Mouse (Mus musculus): ENCODE data around the gene Vps33b. TPM values are rescaled to one million over a fixed set of nuclear protein-coding genes. Genes with fewer than 3 reads are reported as not detected.
"Not testable (repeated sequence)": the region's sequence is repeated elsewhere in the genome, so short reads cannot be mapped to it uniquely, and the experiment has no call there.

Vps33b gene
- polyA plus RNA-seq, 1 experiment from 2014 or later, result 25.1 TPM

DNA sequence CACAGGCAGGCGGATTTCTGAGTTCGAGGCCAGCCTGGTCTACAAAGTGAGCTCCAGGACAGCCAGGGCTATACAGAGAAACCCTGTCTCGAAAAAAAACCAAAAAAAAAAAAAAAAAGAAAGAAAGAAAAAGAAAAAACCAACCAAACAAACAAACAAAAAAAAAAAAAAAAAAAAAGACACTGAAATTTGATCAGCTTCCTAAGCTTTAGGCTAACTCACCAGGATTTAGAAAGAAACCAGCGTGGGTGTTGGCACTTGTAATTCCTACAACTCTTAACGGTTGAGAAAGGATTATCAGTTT is 55.3 kb downstream of the Vps33b start:
- peaks cover 63% of the 10 kb centered on the region for H3K36me3 ChIP-seq
- peak overlapping the region; percentile 64; the same call in 1 of the 2 replicates for H3K4me3 ChIP-seq (replicated peaks)
- not testable (repeated sequence) for ATAC-seq

DNA sequence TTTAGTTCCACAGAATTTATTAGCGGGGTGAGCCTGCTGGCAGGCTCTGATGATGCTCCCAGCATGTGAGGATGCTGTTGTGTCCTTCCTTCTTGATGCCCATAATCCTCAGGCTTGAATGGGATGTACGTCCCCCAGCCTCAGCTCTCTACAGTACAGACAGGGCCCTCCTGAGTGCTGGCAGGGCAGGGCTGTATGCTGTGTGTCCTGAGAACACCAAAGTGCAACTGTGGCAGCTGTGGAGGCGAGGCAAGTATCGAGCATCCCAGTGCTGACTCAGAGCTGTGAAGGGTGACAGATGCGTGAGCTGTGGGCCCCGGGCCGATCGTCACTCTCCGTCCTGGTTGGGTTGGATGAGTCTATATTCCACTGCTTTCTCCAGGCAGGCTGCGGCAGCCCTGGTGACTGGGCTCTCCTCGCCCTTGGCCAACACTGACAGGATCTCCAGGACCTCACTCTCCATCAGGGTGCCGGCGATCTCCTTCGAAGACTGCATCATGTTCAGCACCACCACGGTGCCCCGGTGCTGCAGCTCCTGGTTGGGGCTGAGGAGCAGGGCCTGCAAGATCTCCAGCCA is 55.9 kb downstream of the Vps33b start:
- peak overlapping the region; percentile 27; the same call in 1 of the 2 replicates for H3K27ac ChIP-seq
- WGBS, result 95% methylated on average over 16 of the region's 16 CpGs
- H3K4me2 ChIP-seq (replicated peaks), result no peak overlapping the region
- no peaks in the 10 kb centered on the region for H3K9me3 ChIP-seq
- H3K4me1 ChIP-seq (replicated peaks), result peaks cover 21% of the 10 kb centered on the region
- H3K36me3 ChIP-seq, result peaks cover 63% of the 10 kb centered on the region
- ATAC-seq, result no peak
- H3K27me3 ChIP-seq, result no peaks in the 10 kb centered on the region
- H3K9ac ChIP-seq (replicated peaks), result no peak overlapping the region
- no peak overlapping the region for H3K4me3 ChIP-seq (replicated peaks)

More for the DNA sequence above, 55.3 kb downstream of the Vps33b start:
- H3K9me3 ChIP-seq; H3K27me3 ChIP-seq; H3K9ac ChIP-seq (replicated peaks): not testable (repeated sequence)
- Histone ChIP-seq H3K27ac (peak overlapping the region; percentile 84), H3K4me2 (replicated peaks) (peak overlapping the region; percentile 78), H3K4me1 (replicated peaks) (peaks cover 21% of the 10 kb centered on the region)
- WGBS, result 40% methylated on average over 5 of the region's 5 CpGs

GRCm38 (mm10) chr7:80326076-80326475 is 56.6 kb downstream of the Vps33b start:
- H3K9me3 ChIP-seq, result no peaks in the 10 kb centered on the region
- no peak for ATAC-seq
- no peak overlapping the region for H3K27ac ChIP-seq
- no peak overlapping the region for H3K4me3 ChIP-seq (replicated peaks)
- no peak overlapping the region for H3K9ac ChIP-seq (replicated peaks)
- peaks cover 21% of the 10 kb centered on the region for H3K4me1 ChIP-seq (replicated peaks)
- peaks cover 63% of the 10 kb centered on the region for H3K36me3 ChIP-seq
- no peaks in the 10 kb centered on the region for H3K27me3 ChIP-seq
- H3K4me2 ChIP-seq (replicated peaks), result no peak overlapping the region
- 95% methylated on average over 19 of the region's 19 CpGs for WGBS

DNA sequence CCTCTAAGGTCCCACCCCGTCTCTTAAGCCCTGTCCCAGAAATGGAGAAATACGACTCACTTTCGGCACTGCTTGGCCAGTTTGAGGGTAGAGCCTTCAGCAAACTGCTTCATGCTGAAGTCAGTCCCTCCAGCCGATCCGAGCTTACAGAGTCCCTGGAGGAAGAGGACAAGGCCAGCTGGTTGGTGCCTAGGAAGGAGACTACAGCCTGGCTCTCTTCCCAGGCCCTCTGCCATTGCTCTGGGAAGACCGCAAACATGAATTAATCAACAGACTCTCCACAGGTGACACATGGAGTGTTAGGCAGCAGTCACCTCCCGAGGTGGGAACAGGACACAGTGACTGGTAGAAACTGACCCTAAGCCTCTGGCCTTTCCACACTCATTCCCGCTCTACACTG is 60.8 kb downstream of the Vps33b start:
- Histone ChIP-seq H3K27me3 (no peaks in the 10 kb centered on the region), H3K27ac (no peak overlapping the region), H3K9ac (replicated peaks) (no peak overlapping the region), H3K9me3 (no peaks in the 10 kb centered on the region), H3K4me3 (replicated peaks) (no peak overlapping the region), H3K36me3 (peaks cover 100% of the 10 kb centered on the region), H3K4me2 (replicated peaks) (no peak overlapping the region), H3K4me1 (replicated peaks) (peaks cover under 1% of the 10 kb centered on the region; the same call in 1 of the 2 replicates)
- no peak for ATAC-seq
- WGBS, result 88% methylated on average over 8 of the region's 8 CpGs

GRCm38 (mm10) chr7:80331433-80331832 is 62.0 kb downstream of the Vps33b start:
- Histone ChIP-seq H3K4me1 (replicated peaks) (no peaks in the 10 kb centered on the region), H3K27ac (no peak overlapping the region), H3K4me2 (replicated peaks) (no peak overlapping the region), H3K9me3 (no peaks in the 10 kb centered on the region), H3K27me3 (no peaks in the 10 kb centered on the region), H3K4me3 (replicated peaks) (no peak overlapping the region), H3K36me3 (peaks cover 100% of the 10 kb centered on the region), H3K9ac (replicated peaks) (no peak overlapping the region)
- 96% methylated on average over 19 of the region's 19 CpGs for WGBS
- ATAC-seq, result no peak

DNA sequence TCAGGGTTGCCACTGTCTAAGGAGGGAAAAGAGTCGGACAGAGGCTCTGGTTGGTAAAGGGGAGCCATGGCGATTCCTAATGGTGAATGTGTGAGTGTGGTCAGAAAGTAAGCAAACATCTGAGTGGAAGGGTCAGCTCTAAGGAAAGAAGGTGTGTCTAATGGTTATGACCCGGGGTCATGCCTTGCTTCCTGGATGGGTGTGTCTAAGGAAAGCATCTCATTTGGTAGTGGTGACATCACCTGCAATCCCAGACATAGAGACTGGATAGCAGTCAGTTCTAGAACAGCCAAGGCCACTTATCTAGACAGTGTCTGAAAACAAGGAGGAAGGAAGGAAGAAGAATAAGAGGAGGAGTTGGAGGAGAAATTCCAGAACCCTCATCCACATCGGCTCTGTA is 65.4 kb downstream of the Vps33b start:
- WGBS, result 96% methylated on average over 4 of the region's 4 CpGs
- Histone ChIP-seq H3K9me3 (no peaks in the 10 kb centered on the region), H3K4me3 (replicated peaks) (no peak overlapping the region), H3K27me3 (no peaks in the 10 kb centered on the region), H3K4me1 (replicated peaks) (peaks cover 23% of the 10 kb centered on the region), H3K4me2 (replicated peaks) (no peak overlapping the region), H3K9ac (replicated peaks) (no peak overlapping the region), H3K36me3 (peaks cover 81% of the 10 kb centered on the region), H3K27ac (no peak overlapping the region)
- ATAC-seq, result no peak

- ATAC-seq, result no peak
- 92% methylated on average over 3 of the region's 3 CpGs for WGBS
- Histone ChIP-seq H3K27me3 (no peaks in the 10 kb centered on the region), H3K4me2 (replicated peaks) (no peak overlapping the region), H3K36me3 (peaks cover 60% of the 10 kb centered on the region), H3K4me3 (replicated peaks) (no peak overlapping the region), H3K9me3 (no peaks in the 10 kb centered on the region), H3K4me1 (replicated peaks) (peaks cover 39% of the 10 kb centered on the region), H3K9ac (replicated peaks) (no peak overlapping the region), H3K27ac (no peak overlapping the region)
Measured at GRCm38 (mm10) chr7:80336932-80337331, 67.5 kb downstream of the Vps33b start.

GRCm38 (mm10) chr7:80339371-80339770 is 69.9 kb downstream of the Vps33b start:
- Histone ChIP-seq H3K4me2 (replicated peaks) (peak overlapping the region; percentile 90), H3K36me3 (peaks cover 36% of the 10 kb centered on the region), H3K27ac (peak overlapping the region; percentile 86), H3K4me3 (replicated peaks) (peak overlapping the region; percentile 59), H3K9ac (replicated peaks) (peak overlapping the region; percentile 87), H3K4me1 (replicated peaks) (peaks cover 54% of the 10 kb centered on the region), H3K9me3 (no peaks in the 10 kb centered on the region), H3K27me3 (no peaks in the 10 kb centered on the region)
- whole genome bisulfite sequencing, result 10% methylated on average over 17 of the region's 17 CpGs
- ATAC-seq, result peak; percentile 15; the same call in 1 of the 2 replicates

- Histone ChIP-seq H3K27ac (peak overlapping the region; percentile 88), H3K4me3 (replicated peaks) (peak overlapping the region; percentile 59), H3K9ac (replicated peaks) (peak overlapping the region; percentile 71), H3K4me2 (replicated peaks) (peak overlapping the region; percentile 90), H3K27me3 (no peaks in the 10 kb centered on the region), H3K4me1 (replicated peaks) (peaks cover 54% of the 10 kb centered on the region), H3K9me3 (no peaks in the 10 kb centered on the region), H3K36me3 (peaks cover 29% of the 10 kb centered on the region)
- peak; percentile 97 for ATAC-seq
- under 1% methylated on average over 45 of the region's 45 CpGs for WGBS
Measured at GRCm38 (mm10) chr7:80339793-80340628, 70.6 kb downstream of the Vps33b start.

- WGBS, result 3% methylated on average over 11 of the region's 11 CpGs
- Histone ChIP-seq H3K4me2 (replicated peaks) (peak within 1 kb of the TSS; percentile 90), H3K27me3 (no peaks in the 10 kb centered on the region), H3K9ac (replicated peaks) (peak within 1 kb of the TSS; percentile 71), H3K4me1 (replicated peaks) (peaks cover 54% of the 10 kb centered on the region), H3K27ac (peak within 1 kb of the TSS; percentile 88), H3K9me3 (no peaks in the 10 kb centered on the region), H3K4me3 (replicated peaks) (peak within 1 kb of the TSS; percentile 59), H3K36me3 (peaks cover 27% of the 10 kb centered on the region)
- ATAC-seq, result peak; percentile 41
Measured at GRCm38 (mm10) chr7:80340793-80341192, 71.3 kb downstream of the Vps33b start, which contains the start of gene Unc45a. TSS of gene Unc45a (minus strand) at chr7:80341005.
